In genomic region chr11:72991961-72992360, GRCm38 (mm10) we compare ENCODE assay signal across 17 mouse cellular contexts. TPM values are rescaled to one million over a fixed set of nuclear protein-coding genes. Genes with fewer than 3 reads are reported as not detected.
DNase-seq lines count a peak whose midpoint lies in the region; ATAC-seq lines count a peak whose summit lies in the region.
"Had no signal": no experiment of that assay in that cellular context is flagged by ENCODE, and none has a peak within 500 bp of the region (broad histone marks: within the 10 kb centered on the region; RNA-seq: fewer than 3 reads in every experiment).

No protein-coding gene starts in this region.

- no peak overlapping the region for H3K9ac ChIP-seq in kidney, embryonic 14.5 days (ENCODE audit: low read depth, low read length)
- H3K9ac ChIP-seq in heart, embryonic 16.5 days (ENCODE audit: low read length): no peak overlapping the region
- H3K9ac ChIP-seq in forebrain, embryonic 11.5 days (ENCODE audit: low read length): no peak overlapping the region
- H3K9ac ChIP-seq: forebrain, embryonic 13.5 days; hindbrain, embryonic 15.5 days; liver, embryonic 14.5 days; neural tube, embryonic 15.5 days had no signal

- no peaks in the 10 kb centered on the region for H3K27me3 ChIP-seq in kidney, embryonic 14.5 days (ENCODE audit: control insufficient read depth, insufficient read depth, low read length)
- no peaks in the 10 kb centered on the region for H3K27me3 ChIP-seq in heart, embryonic 16.5 days (ENCODE audit: control insufficient read depth, insufficient read depth, low read length)
- no peaks in the 10 kb centered on the region for H3K27me3 ChIP-seq in forebrain, embryonic 11.5 days (ENCODE audit: control insufficient read depth, insufficient read depth, low read length)
- H3K27me3 ChIP-seq: forebrain, embryonic 13.5 days; hindbrain, embryonic 15.5 days; neural tube, embryonic 15.5 days had no signal

- peak; percentile 63 for ATAC-seq in kidney, embryonic 14.5 days (ENCODE audit: low FRiP score, low TSS enrichment)
- peak; percentile 47; the same call in 1 of the 2 replicates for ATAC-seq in heart, embryonic 16.5 days (replicated peaks; ENCODE audit: extremely low read depth, insufficient read depth, low FRiP score)
- ATAC-seq in forebrain, embryonic 11.5 days (replicated peaks; ENCODE audit: low FRiP score): no peak
- ATAC-seq: forebrain, embryonic 13.5 days had no signal

- no peak for DNase-seq in kidney, adult 8-10 months
- DNase-seq in heart, postnatal 14 days: peak; percentile 40 to 53
- peak; percentile 52 for DNase-seq in lung, postnatal 14 days
- no peak for DNase-seq in right cerebral cortex, postnatal 25 days
- no peak for DNase-seq in forebrain, embryonic 11.5 days (ENCODE audit: low spot score)
- no peak for DNase-seq in c-Kit-positive CD71-positive TER-119-positive erythroid progenitor cells, embryonic 14.5 days (ENCODE audit: low spot score)
- DNase-seq: cerebellum, adult 11 months; layer of hippocampus, adult 9-11 months; right cerebral cortex, adult 18-20 months; thymus, postnatal 14 days had no signal

- H3K9me3 ChIP-seq in kidney, embryonic 14.5 days (ENCODE audit: control insufficient read depth, low read length): no peaks in the 10 kb centered on the region
- H3K9me3 ChIP-seq in heart, embryonic 16.5 days (replicated peaks; ENCODE audit: control insufficient read depth, low read length): no peaks in the 10 kb centered on the region
- H3K9me3 ChIP-seq in forebrain, embryonic 11.5 days (ENCODE audit: control insufficient read depth, low read length): no peaks in the 10 kb centered on the region
- H3K9me3 ChIP-seq: forebrain, embryonic 13.5 days; hindbrain, embryonic 15.5 days; limb, embryonic 10.5 days; neural tube, embryonic 15.5 days had no signal

- H3K27ac ChIP-seq in kidney, embryonic 14.5 days (ENCODE audit: low read depth, low read length): peak overlapping the region; percentile 47; the same call in 1 of the 2 replicates
- no peak overlapping the region for H3K27ac ChIP-seq in heart, embryonic 16.5 days (ENCODE audit: low read length)
- H3K27ac ChIP-seq in forebrain, embryonic 11.5 days (ENCODE audit: low read depth, low read length): no peak overlapping the region
- H3K27ac ChIP-seq: forebrain, embryonic 13.5 days; hindbrain, embryonic 15.5 days; limb, embryonic 10.5 days; liver, embryonic 14.5 days; neural tube, embryonic 15.5 days had no signal

- H3K4me3 ChIP-seq in kidney, embryonic 14.5 days (ENCODE audit: low read length): no peak overlapping the region
- H3K4me3 ChIP-seq in heart, embryonic 16.5 days (ENCODE audit: low read length): no peak overlapping the region
- H3K4me3 ChIP-seq in forebrain, embryonic 11.5 days (ENCODE audit: low read depth, low read length): no peak overlapping the region
- H3K4me3 ChIP-seq: forebrain, embryonic 13.5 days; hindbrain, embryonic 15.5 days; limb, embryonic 10.5 days; neural tube, embryonic 15.5 days had no signal

- H3K4me2 ChIP-seq in kidney, embryonic 14.5 days (replicated peaks; ENCODE audit: low read depth, low read length): no peak overlapping the region
- H3K4me2 ChIP-seq in heart, embryonic 16.5 days (ENCODE audit: low read depth, low read length): no peak overlapping the region
- H3K4me2 ChIP-seq in forebrain, embryonic 11.5 days (ENCODE audit: low read depth, low read length, severe bottlenecking): no peak overlapping the region
- H3K4me2 ChIP-seq: forebrain, embryonic 13.5 days; hindbrain, embryonic 15.5 days; neural tube, embryonic 15.5 days had no signal

- WGBS in kidney, embryonic 14.5 days: 33% methylated on average over 9 of the region's 9 CpGs
- 55% methylated on average over 9 of the region's 9 CpGs for WGBS in heart, embryonic 16.5 days
- 68% methylated on average over 9 of the region's 9 CpGs for WGBS in forebrain, embryonic 11.5 days

- intact Hi-C loops in heart, postnatal 14 days (cut with DNase I): loop anchor here (5.0 kb wide), 1 partner anchor 35 kb away; no protein-coding TSS in a partner anchor

- no peaks in the 10 kb centered on the region for H3K36me3 ChIP-seq in kidney, embryonic 14.5 days (ENCODE audit: control insufficient read depth, insufficient read depth, low read length)
- no peaks in the 10 kb centered on the region for H3K36me3 ChIP-seq in heart, embryonic 16.5 days (ENCODE audit: control insufficient read depth, insufficient read depth)
- no peaks in the 10 kb centered on the region for H3K36me3 ChIP-seq in forebrain, embryonic 11.5 days (ENCODE audit: control insufficient read depth, insufficient read depth, low read length)
- H3K36me3 ChIP-seq: hindbrain, embryonic 15.5 days; limb, embryonic 10.5 days; neural tube, embryonic 15.5 days had no signal

- H3K4me1 ChIP-seq in kidney, embryonic 14.5 days (ENCODE audit: control insufficient read depth, insufficient read depth, low read length): peaks cover 14% of the 10 kb centered on the region
- H3K4me1 ChIP-seq in heart, embryonic 16.5 days (ENCODE audit: control insufficient read depth, insufficient read depth, low read length): peaks cover 16% of the 10 kb centered on the region
- no peaks in the 10 kb centered on the region for H3K4me1 ChIP-seq in forebrain, embryonic 11.5 days (replicated peaks; ENCODE audit: control insufficient read depth, insufficient read depth, low read length)
- H3K4me1 ChIP-seq: forebrain, embryonic 13.5 days; hindbrain, embryonic 15.5 days; neural tube, embryonic 15.5 days had no signal

RNA-seq across cellular contexts. Expression of gene P2rx1, which starts 6.9 kb away (rescaled TPM):
- polyA plus RNA-seq in kidney, embryonic 14.5 days (2014; fragmentation: Nextera tagmentation; extraction: Ambion mirVana): 0.61 and 0.76 TPM in 2 replicates
- 3.0 and 5.6 TPM in 2 replicates for polyA plus RNA-seq in heart, embryonic 16.5 days (2015; fragmentation: Nextera tagmentation; extraction: Ambion mirVana)
- total RNA-seq in heart, postnatal 14 days (2021): 1 to 10 TPM in 1 of 2 experiments, under 1 TPM in 1; 0.60 to 1.0 TPM
- polyA plus RNA-seq in forebrain, embryonic 11.5 days (2014; fragmentation: Nextera tagmentation; extraction: Ambion mirVana): 1.1 and 1.6 TPM in 2 replicates

RNA-seq across cellular contexts. Expression of gene Camkk1, which starts 26.8 kb away (rescaled TPM):
- polyA plus RNA-seq in kidney, embryonic 14.5 days (2014; fragmentation: Nextera tagmentation; extraction: Ambion mirVana): 2.2 and 2.8 TPM in 2 replicates
- polyA plus RNA-seq in heart, embryonic 16.5 days (2015; fragmentation: Nextera tagmentation; extraction: Ambion mirVana): 3.4 and 3.7 TPM in 2 replicates
- 1 to 10 TPM; 1.4 to 1.8 TPM for total RNA-seq in heart, postnatal 14 days (2021)
- 4.7 and 5.2 TPM in 2 replicates for polyA plus RNA-seq in forebrain, embryonic 11.5 days (2014; fragmentation: Nextera tagmentation; extraction: Ambion mirVana)

RNA-seq across cellular contexts. Expression of gene Atp2a3, which starts 31.0 kb away (rescaled TPM):
- 1.3 and 2.2 TPM in 2 replicates for polyA plus RNA-seq in kidney, embryonic 14.5 days (2014; fragmentation: Nextera tagmentation; extraction: Ambion mirVana)
- 9.0 and 14.9 TPM in 2 replicates for polyA plus RNA-seq in heart, embryonic 16.5 days (2015; fragmentation: Nextera tagmentation; extraction: Ambion mirVana)
- 10 to 100 TPM; 18.4 to 19.3 TPM for total RNA-seq in heart, postnatal 14 days (2021)
- polyA plus RNA-seq in forebrain, embryonic 11.5 days (2014; fragmentation: Nextera tagmentation; extraction: Ambion mirVana): 0.73 and 1.3 TPM in 2 replicates

RNA-seq across cellular contexts. Expression of gene Ncbp3, which starts 55.6 kb away (rescaled TPM):
- polyA plus RNA-seq in kidney, embryonic 14.5 days (2014; fragmentation: Nextera tagmentation; extraction: Ambion mirVana): 8.7 and 12.9 TPM in 2 replicates
- polyA plus RNA-seq in heart, embryonic 16.5 days (2015; fragmentation: Nextera tagmentation; extraction: Ambion mirVana): 10.1 and 11.5 TPM in 2 replicates
- total RNA-seq in heart, postnatal 14 days (2021): 1 to 10 TPM; 7.6 to 7.8 TPM
- 12.6 and 13.2 TPM in 2 replicates for polyA plus RNA-seq in forebrain, embryonic 11.5 days (2014; fragmentation: Nextera tagmentation; extraction: Ambion mirVana)

Comparison
In these comparisons a context has a peak if more than half of its experiments do, and no peak if none do; other contexts are left out.
1. DNase-seq: peak in heart, postnatal 14 days (2 of 2) and lung, postnatal 14 days (single experiment); none in kidney, adult 8-10 months (0 of 2), right cerebral cortex, postnatal 25 days (single experiment), forebrain, embryonic 11.5 days (single experiment) and c-Kit-positive CD71-positive TER-119-positive erythroid progenitor cells, embryonic 14.5 days (single experiment).